Mouse (Mus musculus) heart, postnatal 36 days (tissue): ENCODE measurements at regions not wholly inside any gene's neighbourhood (a gene's known extent, or its start where the extent isn't known, plus 50 kb on each side); places are given as distances from the start of the nearest gene placed in this dataset.
A peak's percentile ranks its signal among the peaks of the same experiment; 100 is the strongest.

Experiments used
- DNase-seq, 2 experiments: peaks; one replicate each; pipeline ENCODE4 v3.0.0; 2021 to 2022
- intact Hi-C: fragments of 180-260 bp; cut with DNase I; formaldehyde crosslinking; loops from one replicate; pipeline ENCODE4 v1.15.1; 2025

DNA sequence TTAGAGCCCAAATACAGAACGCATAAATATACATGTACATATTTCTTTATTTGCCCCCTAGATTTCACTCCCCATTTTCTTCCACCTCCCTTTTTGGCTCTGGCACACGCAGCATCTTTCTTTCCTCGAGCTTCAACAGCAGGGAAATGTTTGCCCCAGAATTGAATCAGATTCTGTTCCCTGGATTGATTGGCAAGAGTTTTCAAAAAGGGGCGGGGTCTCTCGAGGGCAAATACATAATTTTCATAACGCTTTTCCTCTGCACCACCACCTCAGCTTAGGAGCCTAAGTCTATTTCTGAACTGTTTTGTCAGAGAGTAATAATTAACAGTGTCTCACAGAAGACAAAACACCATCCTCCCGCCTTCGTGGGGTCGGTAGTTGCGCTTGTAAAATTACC, 283.9 kb upstream of the Gm765 start:
- DNase-seq = no peak
- intact Hi-C loops = no loop called here

GRCm38 (mm10) chr6:98620886-98621285, 278.3 kb upstream of the Gm765 start:
- no peak for DNase-seq
- intact Hi-C loops = no loop called here

DNA sequence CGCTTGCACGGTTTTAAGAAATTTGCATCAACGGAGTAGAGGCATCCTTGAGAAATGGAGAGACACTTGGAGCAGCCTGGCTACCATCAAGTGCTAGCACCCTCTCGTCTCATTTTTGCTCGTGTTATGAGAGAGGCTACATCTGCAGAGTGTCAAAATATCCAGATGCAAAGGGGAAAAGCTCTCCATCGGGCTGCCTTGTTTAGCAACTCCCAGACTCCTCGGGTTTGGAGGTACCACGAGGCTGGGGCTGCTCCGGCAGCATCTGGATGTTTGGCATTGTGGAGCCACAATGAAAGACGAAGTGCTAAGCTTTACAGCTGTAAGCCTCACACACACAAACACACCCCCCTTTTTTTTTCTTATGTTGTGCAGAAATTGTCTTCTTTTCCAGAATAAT, 270.5 kb upstream of the Gm765 start:
- intact Hi-C loops = no loop called here

GRCm38 (mm10) chr6:98609133-98609532, 266.6 kb upstream of the Gm765 start:
- no peak for DNase-seq
- intact Hi-C loops = no loop called here

More for the DNA sequence above, 270.5 kb upstream of the Gm765 start:
- DNase-seq = no peak

- DNase-seq = no peak
- intact Hi-C loops = no loop called here
Measured at GRCm38 (mm10) chr6:98606680-98607079, 264.1 kb upstream of the Gm765 start.

GRCm38 (mm10) chr6:98597612-98598011, 255.1 kb upstream of the Gm765 start:
- DNase-seq = no peak
- intact Hi-C loops = no loop called here

DNA sequence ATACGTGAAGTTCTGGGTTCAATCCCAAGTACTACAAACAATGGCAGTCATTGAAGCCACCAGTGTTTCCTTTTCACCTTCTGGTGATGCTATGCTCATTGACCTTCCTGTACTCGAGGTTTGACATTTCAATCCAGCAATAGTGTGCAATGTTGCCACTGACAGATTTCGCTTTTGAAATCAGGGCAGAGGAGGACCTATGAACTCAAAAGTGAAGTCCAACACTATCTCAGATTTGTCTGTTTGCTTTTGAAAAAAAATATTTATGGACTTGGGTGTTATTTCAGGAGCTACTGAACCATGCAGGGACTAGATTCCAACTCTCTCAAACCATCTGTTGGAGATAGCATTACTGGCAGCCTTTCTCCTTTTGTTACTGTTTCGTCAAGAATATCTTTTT, 248.4 kb upstream of the Gm765 start:
- no peak for DNase-seq
- intact Hi-C loops = no loop called here

DNA sequence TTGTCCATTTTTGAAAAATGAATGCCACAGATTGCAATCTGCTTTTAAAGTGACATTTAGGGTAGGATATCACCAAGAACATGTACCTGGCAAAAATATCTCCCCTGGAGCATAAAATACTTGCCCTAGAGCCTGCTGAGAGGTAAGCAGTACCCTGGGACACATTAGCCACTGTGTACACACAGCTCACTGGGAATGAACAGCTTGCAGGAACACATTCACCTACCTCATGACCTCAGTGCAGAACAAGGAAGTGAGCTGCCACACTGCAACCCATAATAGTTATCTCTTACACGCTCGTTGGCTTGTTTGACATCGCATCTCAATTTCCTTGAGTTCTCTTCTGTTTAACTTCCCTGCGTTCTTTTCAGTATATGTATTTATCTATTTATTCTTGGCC, 246.4 kb upstream of the Gm765 start:
- no peak for DNase-seq
- intact Hi-C loops = no loop called here

DNA sequence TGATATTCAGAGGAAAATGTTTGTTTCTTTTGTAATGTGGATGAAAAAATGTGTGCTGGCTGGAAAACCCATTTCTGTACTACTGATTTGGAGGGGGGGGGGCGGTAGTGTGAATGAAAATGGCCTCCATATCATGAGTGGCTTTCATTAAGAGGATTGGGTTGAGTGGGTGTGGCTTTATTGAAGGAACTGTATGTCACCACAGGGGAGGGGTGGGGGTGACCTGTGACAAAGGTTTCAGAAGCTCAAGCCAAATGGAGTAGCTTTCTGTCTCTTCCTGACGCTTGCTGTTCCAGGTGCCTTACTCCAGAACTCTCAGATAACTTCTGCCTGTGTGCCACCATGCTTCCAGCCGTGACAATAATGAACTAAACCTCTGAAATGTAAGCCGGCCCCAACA, 242.0 kb upstream of the Gm765 start:
- intact Hi-C loops = no loop called here

GRCm38 (mm10) chr6:98582826-98583225, 240.3 kb upstream of the Gm765 start:
- intact Hi-C loops = no loop called here
- DNase-seq = no peak

More for the DNA sequence above, 242.0 kb upstream of the Gm765 start:
- DNase-seq = no peak

DNA sequence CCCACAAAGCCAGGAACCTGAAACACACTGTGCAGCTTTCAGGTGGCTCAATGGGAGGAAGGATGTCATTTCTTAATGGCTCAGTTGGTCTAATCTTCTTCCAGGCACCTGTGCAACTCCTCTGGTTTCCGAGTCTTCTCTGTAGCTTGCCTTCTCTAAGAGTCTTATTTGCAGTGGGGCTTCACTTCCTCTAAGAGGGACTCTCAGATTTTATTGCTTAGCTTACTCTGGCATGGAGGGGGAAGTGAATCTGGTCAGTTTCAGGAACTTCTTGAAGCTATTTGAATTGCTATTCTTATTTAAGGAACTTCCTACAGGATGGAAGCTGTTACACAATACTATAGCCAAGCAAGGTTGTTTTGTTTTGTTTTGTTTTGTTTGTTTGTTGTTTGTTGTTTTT, 232.7 kb upstream of the Gm765 start:
- intact Hi-C loops = no loop called here
- no peak for DNase-seq

GRCm38 (mm10) chr6:98555702-98556101, 213.1 kb upstream of the Gm765 start:
- no peak for DNase-seq
- intact Hi-C loops = no loop called here

- DNase-seq = no peak
- intact Hi-C loops = no loop called here
Measured at GRCm38 (mm10) chr6:98553922-98554321, 211.4 kb upstream of the Gm765 start.

DNA sequence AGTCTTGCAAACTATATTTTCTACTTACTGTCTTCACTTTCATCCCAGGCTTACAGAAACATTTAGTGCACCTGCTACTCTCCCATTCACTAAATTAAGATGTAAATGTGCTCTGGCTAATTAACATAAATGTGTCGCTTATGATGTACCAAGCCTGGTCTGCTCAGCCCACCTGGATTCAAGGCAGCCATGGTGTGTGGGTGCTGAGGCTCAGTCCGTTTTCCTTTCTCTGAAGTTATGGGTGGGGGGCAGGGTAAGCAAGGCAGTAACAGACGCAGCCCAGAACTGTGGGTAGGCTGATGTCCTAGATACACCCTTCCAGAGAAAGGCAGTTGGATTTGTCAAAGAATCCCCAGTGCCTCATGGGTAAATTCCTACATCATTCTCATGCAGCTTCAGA, 209.2 kb upstream of the Gm765 start:
- no peak for DNase-seq
- intact Hi-C loops = no loop called here

- intact Hi-C loops = loop anchor here (5.0 to 10.0 kb wide), 4 partner anchors 392 to 995 kb away; partner anchors contain the start of gene Foxp1
- DNase-seq = no peak
Measured at GRCm38 (mm10) chr6:98526882-98527440, 184.4 kb upstream of the Gm765 start.

DNA sequence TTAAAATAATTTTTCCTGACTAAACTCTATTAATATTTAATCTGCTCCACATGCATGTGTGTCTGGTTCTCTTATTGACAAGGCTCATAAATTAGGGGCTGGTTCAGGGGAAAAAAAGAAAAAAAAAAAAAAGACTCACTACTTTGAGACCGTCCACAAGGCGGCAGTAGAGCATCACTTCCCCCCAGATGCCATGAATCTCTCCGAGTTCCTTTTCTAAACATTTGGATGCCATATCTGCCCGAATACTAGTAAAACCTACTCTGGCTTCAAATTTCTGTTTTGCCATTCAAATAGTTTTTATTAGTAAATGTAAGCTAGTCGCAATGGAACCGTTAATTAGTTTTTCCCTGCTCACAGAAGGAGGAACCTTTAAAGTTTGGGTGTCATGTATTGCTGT, 182.7 kb upstream of the Gm765 start:
- intact Hi-C loops = loop anchor here (1.0 to 10.0 kb wide), 5 partner anchors 390 to 1075 kb away; partner anchors contain the start of gene Foxp1
- peak; percentile 46 to 61 for DNase-seq

DNA sequence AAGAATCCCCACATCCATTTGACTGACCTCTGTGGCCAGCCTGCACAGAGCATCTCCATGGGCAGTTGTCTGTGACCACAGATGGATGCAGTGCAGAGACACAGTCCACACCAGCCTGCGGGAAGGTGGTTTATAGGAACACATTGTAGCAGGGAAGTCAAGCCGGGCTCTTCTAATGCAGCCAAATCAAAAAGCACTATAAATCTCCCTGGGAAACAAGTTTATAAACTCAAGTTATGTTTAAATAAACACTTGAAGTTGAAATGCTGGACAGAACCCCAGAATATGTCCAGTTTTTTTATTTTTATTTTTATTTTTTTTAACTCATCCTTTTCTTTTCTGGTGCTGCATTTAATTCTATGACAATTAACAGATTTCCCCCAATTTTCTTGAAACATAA, 182.1 kb upstream of the Gm765 start:
- intact Hi-C loops = loop anchor here (1.0 to 10.0 kb wide), 5 partner anchors 390 to 1076 kb away; partner anchors contain the start of gene Foxp1
- no peak for DNase-seq

- intact Hi-C loops = loop anchor here (10.0 kb wide), 2 partner anchors 387 to 443 kb away; no protein-coding TSS in a partner anchor
Measured at GRCm38 (mm10) chr6:98521526-98521925, 179.0 kb upstream of the Gm765 start.

GRCm38 (mm10) chr6:98514826-98515225, 172.3 kb upstream of the Gm765 start:
- intact Hi-C loops = no loop called here
- DNase-seq = no peak

More at GRCm38 (mm10) chr6:98521526-98521925, 179.0 kb upstream of the Gm765 start:
- no peak for DNase-seq

- intact Hi-C loops = no loop called here
- no peak for DNase-seq
Measured at GRCm38 (mm10) chr6:98514376-98514775, 171.8 kb upstream of the Gm765 start.

DNA sequence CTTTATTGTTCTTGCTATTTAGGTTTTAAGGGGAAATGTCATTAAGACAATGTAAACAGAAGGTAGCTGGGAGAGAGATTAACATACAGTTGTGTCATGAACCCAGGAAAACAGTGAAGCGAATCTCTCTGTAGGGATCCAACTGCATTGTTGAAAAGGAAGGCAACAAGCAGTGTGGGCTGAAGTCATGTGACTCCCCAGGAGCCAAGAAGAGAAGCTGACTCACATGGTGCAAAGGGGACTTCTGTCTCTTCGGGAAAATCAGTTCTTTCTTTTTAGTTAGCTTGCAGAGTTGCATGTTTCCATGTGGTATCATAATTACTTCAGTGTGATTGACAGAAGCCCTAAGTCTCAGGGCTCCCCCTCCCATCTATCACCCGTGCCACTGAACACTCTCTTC, 170.7 kb upstream of the Gm765 start:
- intact Hi-C loops = no loop called here
- no peak for DNase-seq

- no peak for DNase-seq
- intact Hi-C loops = no loop called here
Measured at GRCm38 (mm10) chr6:98502726-98503125, 160.2 kb upstream of the Gm765 start.

DNA sequence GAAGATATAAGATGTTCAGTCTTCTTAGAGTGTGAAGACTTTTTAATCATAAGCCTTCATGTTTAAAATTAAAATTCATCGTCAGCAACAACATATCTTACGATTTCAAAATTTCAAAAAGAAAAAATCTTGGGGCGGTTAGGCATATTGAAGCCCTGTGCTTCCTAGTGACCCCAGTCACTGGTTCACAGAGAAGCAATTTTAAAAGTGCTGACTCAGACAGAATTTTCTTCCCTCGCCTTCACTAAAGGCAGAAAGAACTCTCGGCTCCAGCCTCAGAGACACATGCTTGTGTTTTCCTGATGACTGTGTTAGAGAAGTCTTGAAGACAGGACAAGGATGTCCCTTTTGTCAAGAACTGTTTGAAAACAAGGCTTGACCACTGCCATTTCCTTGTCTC, 157.2 kb upstream of the Gm765 start:
- no peak for DNase-seq
- intact Hi-C loops = no loop called here
